Mouse (Mus musculus) cerebellum, postnatal 25 days (tissue): ENCODE results near the gene Entpd3.

ENCODE experiments used
- DNase-seq, 2 experiments: peaks; one replicate each; pipeline ENCODE4 v3.0.0; 2021; ENCODE audit warnings: mixed read lengths in 2 of 2

Gene Entpd3

GRCm38 (mm10) chr9:120541411-120541810, 1.8 kb downstream of the Entpd3 start:
- DNase-seq, result no peak

- DNase-seq, result no peak
Measured at GRCm38 (mm10) chr9:120542241-120542640, 2.6 kb downstream of the Entpd3 start.

GRCm38 (mm10) chr9:120545994-120546393, 6.4 kb downstream of the Entpd3 start:
- no peak for DNase-seq

GRCm38 (mm10) chr9:120546482-120546881, 6.9 kb downstream of the Entpd3 start:
- DNase-seq, result no peak

GRCm38 (mm10) chr9:120547026-120547668, 7.5 kb downstream of the Entpd3 start:
- DNase-seq, result no peak

GRCm38 (mm10) chr9:120550778-120551177, 11.2 kb downstream of the Entpd3 start:
- no peak for DNase-seq

GRCm38 (mm10) chr9:120563590-120563989, 24.0 kb downstream of the Entpd3 start:
- DNase-seq, result no peak

- DNase-seq, result no peak
Measured at GRCm38 (mm10) chr9:120564247-120564646, 24.6 kb downstream of the Entpd3 start.

- no peak for DNase-seq
Measured at GRCm38 (mm10) chr9:120566384-120566783, 26.8 kb downstream of the Entpd3 start.

- DNase-seq, result no peak
Measured at GRCm38 (mm10) chr9:120568917-120569316, 29.3 kb downstream of the Entpd3 start.

- peak; percentile 38 to 66 for DNase-seq
Measured at GRCm38 (mm10) chr9:120569721-120570333, 30.2 kb downstream of the Entpd3 start.

GRCm38 (mm10) chr9:120570334-120570725, 30.7 kb downstream of the Entpd3 start:
- DNase-seq, result no peak

- peak; percentile 99 for DNase-seq
Measured at GRCm38 (mm10) chr9:120570741-120571592, 31.3 kb downstream of the Entpd3 start, which contains the start of gene Rpl14. Gene Rpl14, plus strand, starts transcription at chr9:120571444.

GRCm38 (mm10) chr9:120571593-120572385, 32.2 kb downstream of the Entpd3 start:
- DNase-seq, result no peak

GRCm38 (mm10) chr9:120575748-120576661, 36.4 kb downstream of the Entpd3 start:
- no peak for DNase-seq

GRCm38 (mm10) chr9:120576662-120577013, 37.0 kb downstream of the Entpd3 start:
- no peak for DNase-seq

GRCm38 (mm10) chr9:120577133-120577651, 37.6 kb downstream of the Entpd3 start:
- peak; percentile 82 to 91 for DNase-seq

GRCm38 (mm10) chr9:120577706-120578405, 38.2 kb downstream of the Entpd3 start:
- DNase-seq, result no peak

GRCm38 (mm10) chr9:120578701-120579100, 39.1 kb downstream of the Entpd3 start:
- DNase-seq, result no peak

- no peak for DNase-seq
Measured at GRCm38 (mm10) chr9:120579808-120580207, 40.2 kb downstream of the Entpd3 start.
